Mouse (Mus musculus) c-Kit-positive CD71-negative TER-119-negative erythroid progenitor cells, embryonic 14.5 days (primary cell): Measurements from ENCODE around the gene Klhl2.
A peak's percentile ranks its signal among the peaks of the same experiment; 100 is the strongest.

Experiments used
- DNase-seq: peaks from one replicate; pipeline ENCODE4 v3.0.0-alpha.2; 2013; ENCODE audit warnings: low read depth

Klhl2 gene

DNA sequence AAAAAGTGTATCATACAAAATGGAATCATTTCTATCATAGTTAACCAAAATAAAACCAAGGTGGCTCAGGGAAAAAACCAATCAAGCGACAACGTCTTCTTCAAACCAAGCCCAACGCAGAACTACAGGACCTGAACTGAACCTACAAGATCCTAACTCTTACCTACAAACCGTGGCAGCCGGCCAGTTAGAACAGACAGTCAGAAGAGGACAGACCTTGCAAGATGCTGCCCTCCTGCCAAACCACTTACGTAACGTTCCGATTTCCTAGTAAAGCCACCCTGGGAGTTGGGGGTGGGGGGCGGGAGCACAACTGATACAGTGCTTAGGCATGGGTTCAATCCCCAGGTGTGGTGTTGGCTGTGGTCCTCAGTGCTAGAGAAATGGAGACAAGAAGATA lies 82.8 kb downstream of the Klhl2 start:
- no peak for DNase-seq

DNA sequence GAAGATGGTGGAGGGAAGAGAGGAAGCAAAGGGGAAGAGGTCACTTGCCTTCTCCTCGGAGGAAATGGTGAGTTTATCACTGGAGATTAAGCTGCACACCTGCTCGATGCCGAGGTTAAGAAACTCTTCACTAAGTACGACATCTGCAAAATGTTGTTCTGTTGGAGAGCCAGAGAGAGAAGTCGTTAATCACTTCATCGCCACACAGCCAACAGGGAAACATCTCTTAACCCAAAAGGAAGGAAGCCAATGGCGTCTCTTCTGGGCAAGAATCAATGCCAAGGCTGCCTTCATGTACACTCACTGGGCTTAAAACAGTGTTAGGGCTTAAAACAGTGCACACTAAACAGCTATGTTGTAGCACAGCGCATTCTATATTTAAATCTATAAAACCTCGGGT lies 85.7 kb downstream of the Klhl2 start:
- no peak for DNase-seq

DNA sequence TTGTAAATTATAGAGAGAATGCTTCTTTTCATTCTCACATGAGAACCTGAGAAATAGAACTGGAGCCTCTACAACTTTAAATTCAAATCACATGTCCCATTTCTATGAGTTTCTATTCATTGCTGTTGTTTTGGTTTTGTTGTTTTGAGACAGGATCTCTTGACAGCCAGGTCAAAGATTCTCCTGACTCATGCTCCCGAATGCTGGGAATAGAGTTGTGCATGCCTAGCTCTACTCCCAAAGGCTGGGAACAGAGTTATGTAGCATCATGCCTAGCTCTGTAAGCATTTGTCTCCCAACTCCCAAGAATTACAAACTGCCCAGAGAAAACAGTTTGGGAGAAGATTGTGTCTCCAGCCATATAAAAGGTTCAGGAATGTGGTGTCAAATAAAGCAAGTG lies 87.1 kb downstream of the Klhl2 start:
- DNase-seq: no peak

DNA sequence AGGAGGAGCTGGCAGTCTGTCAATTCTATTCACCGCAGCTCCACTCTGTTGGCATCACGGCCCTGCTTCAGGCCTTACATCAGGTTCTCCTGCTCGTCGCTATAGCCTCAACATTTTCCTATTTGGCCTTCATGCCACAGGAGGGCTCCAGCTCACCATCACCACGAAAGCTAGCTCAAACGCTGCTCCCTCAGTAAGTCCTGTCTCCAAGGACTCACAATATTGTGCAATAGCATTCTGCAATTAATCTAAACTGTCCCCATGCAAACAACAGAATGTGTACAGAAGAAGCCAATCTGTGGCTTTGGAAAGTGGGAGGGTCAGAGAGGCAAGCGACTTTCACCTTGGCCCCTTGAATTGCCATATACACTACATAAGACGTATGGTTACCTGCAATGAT lies 88.4 kb downstream of the Klhl2 start:
- DNase-seq: no peak

DNA sequence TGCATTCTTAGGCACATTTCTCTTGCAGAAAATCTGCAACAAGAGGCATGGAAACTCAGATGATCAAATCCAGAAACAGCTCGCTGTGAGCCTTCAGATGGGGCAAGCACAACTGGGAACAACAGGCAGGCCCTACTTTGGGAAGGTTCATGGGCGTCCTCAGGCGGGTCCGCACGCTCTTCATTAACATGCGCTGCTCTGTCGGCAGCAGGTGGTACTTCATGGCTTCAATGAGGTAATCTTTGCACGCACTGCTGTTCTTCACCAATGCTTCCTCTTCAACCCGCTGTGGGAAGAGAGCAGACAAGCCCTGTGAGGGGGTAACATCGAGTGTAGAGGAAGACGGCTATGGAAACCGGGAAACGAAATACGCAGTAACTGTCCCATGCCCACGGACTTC lies 91.9 kb downstream of the Klhl2 start:
- no peak for DNase-seq

DNA sequence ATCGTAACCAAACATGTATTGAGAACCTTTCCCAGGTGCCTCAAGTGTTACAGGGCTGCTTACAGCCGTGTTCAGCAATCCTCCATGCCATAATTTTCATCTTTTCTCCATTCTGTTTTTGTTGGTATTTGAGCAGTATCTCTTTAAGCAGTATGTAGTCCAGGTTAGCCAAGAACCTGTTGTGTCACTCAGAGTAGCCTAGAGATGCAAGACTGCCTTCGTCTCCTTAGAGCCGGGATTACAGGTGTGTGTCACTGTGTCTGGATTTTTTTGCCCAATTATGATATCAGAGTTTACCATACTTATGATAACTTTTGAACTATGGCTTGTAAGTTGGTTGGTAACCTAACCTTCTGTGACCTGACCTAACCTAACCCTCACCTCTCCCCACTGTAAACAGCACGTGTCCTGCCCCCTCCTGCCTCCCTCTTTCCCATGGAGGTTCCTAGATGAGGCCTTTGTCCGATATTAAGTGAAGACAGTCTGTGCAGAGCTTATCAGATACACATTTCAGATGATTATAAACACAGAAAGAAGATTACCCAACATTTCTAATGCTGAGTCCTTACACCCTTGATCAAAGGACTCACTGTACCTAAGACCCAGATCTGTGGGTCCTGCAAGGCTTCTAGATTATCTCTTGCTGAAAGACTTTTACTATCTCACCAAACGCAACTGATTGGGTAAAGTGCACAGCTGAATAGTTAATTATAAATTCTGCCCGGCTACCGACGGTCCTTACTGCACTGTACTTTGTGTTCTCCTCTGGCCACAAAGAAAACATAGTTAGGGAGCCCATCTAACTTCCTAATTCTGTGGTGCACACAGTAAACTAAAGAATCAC lies 103.4 kb downstream of the Klhl2 start:
- no peak for DNase-seq

DNA sequence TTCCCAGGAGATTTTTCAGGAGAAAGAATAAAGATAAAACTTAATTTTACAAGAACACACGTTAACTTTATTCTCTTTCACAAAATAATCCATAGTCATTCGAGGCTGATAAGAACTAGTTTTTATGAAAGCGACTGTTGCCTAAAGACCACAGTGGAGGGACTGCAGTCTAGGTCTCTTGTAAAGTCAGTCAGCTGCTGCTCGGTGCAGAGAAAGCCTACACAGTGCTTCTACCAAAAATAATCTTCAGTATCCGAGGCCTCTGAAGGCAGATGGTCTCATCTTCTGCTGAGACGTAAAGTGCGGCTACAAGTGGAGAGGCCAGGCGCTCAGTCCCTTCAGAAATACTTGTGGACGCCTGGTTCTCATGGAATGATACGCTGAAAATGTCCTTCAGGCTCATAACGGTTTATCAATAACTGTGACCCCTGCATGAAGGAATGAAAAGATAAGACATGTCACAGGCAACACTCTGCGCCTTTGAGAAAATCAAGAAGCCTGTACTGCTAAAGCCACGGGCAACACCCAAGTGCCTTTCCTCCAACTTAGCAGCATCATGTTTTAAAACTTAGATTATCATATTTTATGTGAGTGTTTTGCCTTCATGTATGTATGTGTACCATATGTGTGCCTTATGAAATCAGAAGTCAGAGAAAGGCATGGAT lies 109.1 kb downstream of the Klhl2 start:
- no peak for DNase-seq

DNA sequence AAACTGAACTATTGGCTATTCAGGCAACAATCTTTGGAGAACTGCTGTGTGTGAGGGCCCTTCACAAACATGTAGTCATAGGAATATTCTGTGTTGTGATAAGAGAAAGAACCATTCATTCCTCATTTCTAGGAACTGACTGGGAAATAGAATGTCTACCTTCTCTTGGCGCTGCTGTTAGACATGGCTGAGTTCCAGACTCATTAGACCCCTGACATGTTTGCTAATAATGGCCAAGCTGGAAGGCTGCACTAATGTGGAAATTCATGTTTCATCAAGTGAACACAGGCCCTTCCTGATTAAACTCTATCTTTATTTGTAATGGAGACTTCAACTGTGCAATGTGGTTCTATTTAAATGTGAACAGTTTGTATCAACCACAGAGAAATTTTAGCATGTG lies 110.9 kb downstream of the Klhl2 start:
- DNase-seq: no peak

DNA sequence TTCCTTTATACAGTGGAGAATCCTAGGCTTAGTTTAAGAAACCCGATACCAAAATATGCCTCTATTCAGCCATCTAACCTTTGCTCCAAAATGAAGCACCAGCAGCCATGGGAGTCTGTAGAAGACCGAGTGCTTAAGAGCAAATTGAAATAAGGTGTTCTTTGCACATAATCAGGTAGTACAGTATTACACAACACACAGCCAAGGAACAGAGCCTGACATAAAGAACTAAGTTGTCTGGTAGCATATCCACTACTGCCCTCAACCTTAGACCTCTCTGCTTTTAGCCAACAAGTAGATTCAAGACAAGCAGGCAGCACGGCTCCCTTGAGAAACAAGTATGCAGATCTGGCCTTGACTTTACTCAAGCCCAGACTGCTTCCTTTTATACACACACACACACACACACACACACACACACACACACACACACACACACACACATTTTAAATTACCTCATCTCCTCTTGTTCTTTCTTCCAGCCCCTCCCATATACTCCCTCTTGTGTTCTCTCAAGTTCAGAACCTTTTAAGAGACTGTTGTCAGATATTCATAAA lies 113.0 kb downstream of the Klhl2 start:
- no peak for DNase-seq

DNA sequence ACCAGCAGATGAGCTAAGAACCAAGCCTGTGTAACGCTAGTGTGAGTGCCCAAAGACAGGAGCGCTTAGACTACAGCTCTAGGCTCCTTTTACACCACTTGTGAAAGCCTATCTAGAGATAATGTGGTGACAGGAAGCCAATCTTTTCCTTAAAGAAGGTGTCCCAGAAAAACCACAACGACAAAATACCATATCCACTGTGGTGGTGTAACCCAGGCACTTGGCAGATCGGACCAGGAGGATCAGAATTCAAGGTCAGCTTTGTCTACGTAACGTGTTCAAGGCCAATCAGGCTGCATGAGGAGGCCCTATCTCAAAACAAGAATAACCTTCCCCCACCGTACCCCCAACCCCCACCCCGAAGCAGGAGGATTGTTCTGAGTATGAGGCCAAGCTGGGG lies 114.7 kb downstream of the Klhl2 start:
- no peak for DNase-seq

DNA sequence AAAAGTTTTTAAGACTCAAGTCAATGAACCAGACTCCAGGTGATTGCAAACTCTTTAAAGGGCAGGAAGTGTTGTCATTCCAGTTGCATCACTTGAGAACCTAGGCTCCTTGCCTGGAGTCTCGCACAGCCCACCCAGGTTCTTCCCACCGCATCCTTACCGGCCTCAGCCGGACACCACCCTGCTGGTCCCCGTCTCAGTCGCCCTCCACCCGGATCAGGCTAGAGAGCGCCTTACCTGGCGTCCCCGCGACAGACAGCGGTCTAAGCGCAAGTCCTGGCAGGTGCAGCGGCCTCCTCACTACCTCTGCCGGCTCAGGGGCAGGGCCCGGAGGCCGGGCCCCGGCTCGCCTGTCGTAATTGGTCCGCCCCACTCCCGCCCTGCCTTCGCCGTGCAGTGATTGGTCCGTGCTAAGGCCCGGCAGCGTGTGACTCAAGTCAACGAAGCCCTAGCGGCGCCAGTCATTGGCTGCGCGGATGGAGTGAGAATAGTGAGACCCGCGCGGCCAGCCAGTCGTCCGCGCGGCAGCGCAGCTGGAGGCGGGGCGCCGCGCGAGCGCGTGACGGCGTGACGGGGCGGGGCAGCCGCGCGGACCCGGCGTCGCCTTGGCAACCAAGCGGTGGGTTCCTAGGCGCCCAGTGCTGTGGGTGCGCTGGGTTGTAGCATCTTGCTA lies 116.4 kb downstream of the Klhl2 start, which contains the start of gene Msmo1:
Gene Msmo1, minus strand, starts transcription at position 522 of the 673 bp plus-strand sequence.
- peak; percentile 92 for DNase-seq

DNA sequence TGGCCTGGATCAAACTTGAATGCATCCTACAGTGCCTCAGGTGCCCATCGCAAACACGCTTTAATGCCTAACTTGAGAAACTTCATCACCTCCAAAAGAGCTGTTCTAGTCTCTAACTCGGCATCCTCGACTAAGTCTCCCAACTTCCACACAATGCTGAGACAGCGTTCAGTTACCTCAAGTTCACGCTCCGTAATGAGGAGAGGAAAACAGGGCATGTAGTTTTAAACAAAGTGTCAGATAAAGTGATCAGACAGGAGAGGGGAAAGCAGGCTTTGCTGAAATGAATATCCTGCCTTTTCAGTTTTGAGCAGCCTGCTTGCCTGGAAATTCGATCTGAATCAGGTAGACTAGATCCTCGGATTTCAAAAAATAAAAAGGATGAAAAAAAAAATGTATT lies 117.2 kb downstream of the Klhl2 start:
- DNase-seq: no peak

DNA sequence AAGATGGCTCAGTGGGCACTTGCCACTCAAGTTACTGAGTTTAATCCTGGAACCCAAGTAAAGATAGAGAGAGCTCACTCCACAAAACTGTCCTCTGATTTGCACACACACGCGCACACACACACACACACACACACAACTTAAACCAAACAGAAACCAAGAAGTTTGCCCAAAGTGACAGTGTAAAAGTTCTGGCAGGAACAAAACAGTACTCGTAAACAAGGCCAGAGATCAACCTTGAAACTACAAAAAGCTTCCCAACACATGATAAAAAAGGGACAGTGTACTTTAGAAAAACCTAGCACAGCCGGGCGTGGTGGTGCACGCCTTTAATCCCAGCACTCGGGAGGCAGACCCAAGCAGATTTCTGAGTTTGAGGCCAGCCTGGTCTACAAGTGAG lies 121.7 kb downstream of the Klhl2 start:
- no peak for DNase-seq

DNA sequence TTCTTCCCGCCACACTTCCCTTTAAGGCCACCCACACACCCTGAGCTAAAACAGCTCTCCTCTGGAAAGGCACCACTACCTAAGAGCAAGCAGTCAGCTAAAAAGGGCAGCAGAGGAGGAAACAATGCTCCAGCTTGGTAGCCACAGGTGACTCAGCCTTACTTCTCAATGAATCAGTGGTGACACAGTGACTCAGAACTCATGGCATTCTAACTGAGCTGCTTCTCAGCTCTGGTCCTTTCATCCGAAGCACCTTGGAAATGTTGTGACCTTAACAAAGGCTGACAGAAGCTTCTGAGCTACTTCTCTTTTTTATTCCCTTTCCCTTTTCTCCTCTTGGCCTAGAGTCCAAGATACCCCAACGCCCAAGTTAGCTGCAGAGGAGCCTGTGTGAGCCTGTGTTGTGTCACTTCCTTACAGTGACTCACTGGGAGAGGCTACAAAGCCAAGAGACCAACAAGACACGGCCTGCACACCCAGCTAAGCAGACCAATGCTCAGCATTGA lies 123.6 kb downstream of the Klhl2 start:
- peak; percentile 19 for DNase-seq

DNA sequence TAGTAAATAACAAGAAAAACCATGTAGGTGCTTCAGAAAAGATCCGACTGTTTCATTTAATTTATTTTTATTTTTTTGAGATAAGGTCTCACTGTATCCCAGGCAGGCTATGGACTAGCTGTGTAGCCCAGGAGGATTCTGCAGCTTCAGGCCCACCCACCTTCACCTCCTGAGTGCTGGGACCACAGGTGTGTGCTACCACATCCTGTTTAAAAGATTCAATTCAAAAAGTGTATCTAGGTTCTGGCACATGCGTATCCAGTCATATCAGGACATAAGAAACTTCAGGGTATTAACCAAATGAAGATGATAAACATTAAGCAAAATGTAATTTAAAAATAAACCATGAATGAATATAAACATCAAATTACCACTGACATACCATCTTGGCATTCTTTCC lies 126.6 kb downstream of the Klhl2 start:
- no peak for DNase-seq

DNA sequence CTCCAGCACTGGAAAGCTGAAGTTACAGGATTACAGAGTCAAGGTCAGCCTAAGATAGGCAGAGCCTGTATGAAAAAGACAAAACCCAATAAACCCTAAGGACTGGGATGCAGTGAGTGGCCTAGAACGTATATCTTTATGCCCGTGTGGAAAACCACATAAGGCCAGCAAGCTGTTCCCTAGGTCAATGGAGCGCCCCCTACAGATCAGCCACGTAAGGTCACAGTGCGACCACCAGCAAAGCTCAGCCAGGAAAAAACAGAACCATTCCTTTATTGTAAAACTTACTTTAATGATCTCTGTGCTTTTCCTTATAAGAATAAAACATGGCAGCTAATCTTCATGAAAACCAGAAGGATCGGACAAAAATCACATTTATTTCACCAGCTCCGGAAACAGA lies 131.9 kb downstream of the Klhl2 start:
- DNase-seq: no peak

DNA sequence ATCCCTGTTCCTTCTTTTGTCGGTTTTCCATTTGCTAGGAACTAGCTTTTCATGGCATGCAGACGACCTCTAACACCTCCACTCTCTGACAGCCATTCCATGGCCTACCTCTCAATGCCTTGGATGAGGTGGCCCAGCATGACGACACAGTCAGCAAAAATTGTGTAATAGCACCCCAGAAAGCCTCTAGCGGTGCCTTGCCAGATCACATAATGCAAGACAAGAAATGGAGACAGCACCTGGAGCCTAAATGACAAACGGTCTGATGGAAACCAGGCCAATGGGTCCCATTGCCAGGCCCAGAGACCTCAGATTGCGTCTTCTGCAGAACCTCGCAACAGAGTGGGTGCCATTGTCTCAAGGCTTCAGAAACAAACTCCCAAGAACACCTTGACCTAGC lies 137.3 kb downstream of the Klhl2 start:
- DNase-seq: no peak

DNA sequence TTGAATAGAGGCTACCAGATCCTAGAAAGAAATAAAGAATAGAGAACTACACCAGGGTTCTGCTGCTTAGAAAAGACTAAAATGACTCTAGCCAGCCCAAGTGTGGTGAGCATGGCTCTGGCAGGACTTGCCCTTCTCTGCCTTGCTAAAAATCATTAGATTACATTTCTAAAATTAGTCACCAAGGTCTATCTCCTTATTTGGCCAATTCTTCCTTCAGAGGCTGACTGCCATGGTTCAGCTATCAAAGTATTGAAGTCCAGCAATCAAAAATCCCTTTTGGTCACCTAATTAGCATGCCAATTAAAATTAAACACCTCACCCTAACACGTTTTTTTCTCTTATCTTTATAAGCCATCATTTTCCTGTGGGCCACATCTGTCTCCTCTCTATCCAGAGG lies 138.3 kb downstream of the Klhl2 start:
- no peak for DNase-seq

DNA sequence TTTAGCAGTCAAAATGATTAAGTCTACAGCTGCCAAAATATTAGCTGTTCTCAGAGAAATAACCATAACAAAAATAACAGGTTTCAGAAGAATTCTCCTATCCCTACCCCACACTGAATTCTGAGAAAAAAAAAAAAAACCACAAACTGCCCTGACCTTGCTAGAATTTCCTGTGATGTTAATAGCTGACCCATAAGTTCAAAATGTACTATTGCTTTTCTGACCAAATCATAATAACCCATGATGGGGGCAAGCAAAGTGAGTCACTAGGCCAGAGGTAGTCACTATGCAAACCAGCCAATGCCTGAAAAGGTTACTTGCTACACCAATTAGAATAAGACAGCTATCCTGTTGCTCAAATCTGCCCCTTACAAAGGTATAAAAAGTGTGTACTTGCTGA lies 142.3 kb downstream of the Klhl2 start:
- no peak for DNase-seq

DNA sequence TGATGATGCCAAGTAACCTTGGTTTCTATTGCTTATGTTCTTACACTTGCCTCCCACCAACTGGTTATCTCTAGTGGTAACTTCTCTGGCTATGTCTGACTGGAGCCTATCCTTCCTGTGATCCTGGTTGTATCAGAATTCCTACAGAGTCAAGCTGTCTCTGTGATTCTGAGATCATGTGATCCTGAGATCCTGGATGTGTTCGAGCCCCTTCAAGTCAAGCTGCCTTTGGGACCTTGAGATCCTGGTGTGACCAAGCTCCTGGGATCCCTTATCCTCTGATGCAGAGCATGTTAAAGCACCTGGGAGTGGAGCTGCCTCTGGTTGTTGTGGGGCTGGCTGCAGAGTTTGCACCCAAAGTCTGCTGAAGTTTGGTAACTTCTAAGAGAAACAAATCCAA lies 146.6 kb downstream of the Klhl2 start:
- DNase-seq: no peak

DNA sequence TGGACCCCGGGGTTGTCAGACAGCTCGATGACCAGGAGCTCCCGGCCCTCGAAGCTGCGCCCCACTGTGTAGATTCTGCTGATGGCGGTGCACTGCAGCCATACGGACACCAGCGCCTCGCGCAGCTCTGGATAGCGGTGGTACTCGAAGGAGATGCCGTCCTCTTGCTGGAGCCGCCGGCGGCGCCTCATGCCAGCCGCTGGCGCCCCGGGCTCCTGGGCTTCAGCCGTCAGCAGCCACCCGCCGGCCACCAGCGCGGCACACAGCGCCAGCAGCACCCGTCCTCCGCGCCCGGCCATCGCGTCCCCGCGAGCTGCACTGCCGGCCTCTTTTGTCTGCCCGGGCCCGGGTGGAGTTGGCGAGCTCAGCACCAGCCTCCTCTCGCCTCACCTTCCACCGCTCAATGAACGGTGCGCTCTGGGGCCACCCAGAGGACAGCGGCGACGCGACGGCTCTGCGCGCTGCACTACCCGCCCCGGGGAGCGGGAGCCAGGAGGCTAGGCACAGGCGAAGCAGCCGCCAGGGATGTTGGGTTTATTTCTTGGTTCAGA lies 157.1 kb downstream of the Klhl2 start, which contains the start of gene Cpe:
Gene Cpe, minus strand, starts transcription at position 404 of the 551 bp plus-strand sequence.
- peak; percentile 34 for DNase-seq
